Mouse (Mus musculus): ENCODE results near the gene Satb2. TPM values are rescaled to one million over a fixed set of nuclear protein-coding genes. Genes with fewer than 3 reads are reported as not detected.

The Satb2 gene
- total RNA-seq, 4 experiments from 2014 or later, result 56.2 to 62.9 (median 59.9) TPM

DNA sequence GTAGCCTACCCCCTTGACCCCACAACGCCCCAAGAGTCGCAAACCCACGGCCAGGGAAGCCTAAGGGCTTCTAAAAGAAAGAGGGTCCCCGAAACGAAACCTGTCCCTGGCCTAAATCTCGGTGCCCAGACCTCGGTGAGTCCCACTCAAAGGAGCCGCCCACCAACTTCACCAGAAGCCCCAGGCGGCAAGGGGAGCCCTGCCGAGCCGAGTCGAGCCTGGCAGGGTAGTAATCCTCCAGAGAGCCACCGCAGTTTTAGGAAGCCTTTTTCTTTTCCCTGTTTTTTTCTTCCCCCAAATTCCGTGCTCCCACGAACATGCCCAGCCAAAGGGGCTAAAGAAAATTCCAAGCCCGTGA lies 4.9 kb downstream of the Satb2 start:
- no peak for DNase-seq (ENCODE audit: low spot score in 2 of 2)

DNA sequence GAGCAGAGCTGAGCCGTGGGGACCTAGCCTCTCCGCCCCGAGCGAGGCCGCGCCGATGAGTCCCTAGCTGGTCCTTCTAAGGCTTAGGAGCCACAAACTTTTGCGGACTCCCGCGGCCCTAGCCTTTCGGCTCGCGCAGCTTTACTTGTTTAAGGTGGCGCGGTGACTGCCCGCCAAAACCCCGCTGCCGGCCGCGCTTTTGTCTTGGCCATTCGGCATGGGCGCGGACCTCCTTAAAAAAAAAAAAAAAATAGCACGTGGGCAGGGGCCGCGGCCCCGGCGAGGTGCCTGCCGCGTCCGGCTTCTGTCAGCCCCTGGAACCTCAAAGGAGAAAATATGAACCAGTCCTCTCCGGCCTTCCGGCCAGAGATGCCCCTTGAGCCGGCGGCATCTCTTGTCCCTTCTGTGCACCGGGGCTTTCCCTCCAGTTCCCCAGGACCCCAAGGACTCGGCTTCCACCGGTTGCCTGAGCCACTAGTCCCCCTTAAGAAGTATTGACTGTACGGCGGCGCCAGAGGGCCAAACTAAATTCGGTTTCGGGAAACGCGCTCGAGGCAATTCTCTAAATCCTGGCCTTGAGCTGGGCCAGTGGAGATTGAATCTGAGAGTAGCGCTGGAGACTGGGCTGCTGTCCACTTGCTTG lies 5.4 kb downstream of the Satb2 start:
- peak; percentile 77 to 96 for DNase-seq (ENCODE audit: low spot score in 2 of 2)

DNA sequence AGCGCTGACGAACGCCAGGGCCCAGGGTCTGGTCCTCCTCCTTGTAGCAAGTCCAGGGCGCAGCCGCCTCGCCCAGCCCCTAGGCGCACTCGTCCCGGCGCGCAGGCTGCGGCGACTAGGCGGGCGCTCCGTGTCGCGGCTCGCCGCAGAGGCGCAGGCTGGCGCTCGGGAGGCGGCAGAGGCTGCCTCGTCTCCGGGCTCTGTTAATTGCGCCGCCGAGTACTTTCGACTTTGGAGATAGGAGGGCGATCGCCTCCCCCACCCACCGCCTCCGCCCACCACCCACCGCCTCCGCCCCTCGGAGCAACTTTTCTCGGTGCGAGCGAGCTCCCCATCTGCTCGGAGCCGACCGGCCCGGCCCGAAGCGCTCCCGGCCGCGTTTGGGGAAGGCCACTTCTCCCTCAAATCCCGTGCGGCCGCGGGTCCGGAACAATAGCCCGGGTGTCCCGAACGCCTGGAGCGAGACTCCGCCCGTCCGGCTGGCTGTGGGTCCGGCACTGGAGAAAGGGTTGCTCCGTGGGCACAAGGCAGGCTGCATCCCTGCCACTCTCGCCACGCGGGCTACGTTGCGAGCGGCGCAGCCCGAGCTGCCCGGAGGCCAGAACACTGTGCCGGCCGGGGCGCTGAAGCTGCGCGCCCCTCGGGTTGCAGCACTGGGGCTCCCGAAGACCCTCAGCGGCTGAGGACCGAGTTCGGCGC lies 6.0 kb downstream of the Satb2 start:
- no peak for DNase-seq (ENCODE audit: low spot score in 2 of 2)

DNA sequence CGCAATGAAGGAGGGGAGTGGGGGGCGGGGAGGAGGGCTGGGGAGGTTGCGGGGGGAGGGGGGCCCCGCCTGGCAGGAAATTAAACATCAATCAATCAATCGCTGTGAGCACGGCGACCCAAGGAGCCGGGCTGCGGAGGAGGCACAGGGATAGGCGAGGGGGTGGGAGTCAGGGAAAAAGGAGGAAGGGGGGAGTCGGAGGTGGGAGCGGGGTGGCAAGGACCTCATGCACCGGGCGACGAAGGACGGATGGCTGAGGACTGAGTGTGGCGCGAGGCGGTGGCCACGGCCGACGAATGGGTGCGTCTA lies 6.6 kb downstream of the Satb2 start:
- DNase-seq (ENCODE audit: low spot score in 2 of 2), result no peak

DNA sequence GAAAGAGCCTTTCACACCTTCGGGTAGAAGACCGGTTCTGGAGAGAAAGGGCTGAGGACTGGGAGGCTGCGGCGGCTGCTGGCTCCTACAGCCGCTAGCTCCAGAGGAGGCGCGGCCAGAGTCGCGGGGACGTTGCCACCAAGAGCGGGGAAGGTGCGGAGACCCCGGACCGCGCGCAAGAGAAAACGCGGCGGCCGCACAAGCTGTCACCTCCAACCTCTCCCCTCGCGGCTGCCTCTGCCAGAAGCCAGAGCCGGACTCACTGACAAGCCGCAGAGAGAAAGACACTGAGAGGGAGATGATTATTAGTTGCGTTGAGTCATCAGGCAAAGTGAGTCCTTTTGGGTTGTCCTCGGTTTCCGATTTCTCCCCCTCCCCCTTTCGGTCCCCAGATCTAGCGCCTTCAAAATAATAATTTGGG lies 7.0 kb downstream of the Satb2 start:
- no peak for DNase-seq (ENCODE audit: low spot score in 2 of 2)

DNA sequence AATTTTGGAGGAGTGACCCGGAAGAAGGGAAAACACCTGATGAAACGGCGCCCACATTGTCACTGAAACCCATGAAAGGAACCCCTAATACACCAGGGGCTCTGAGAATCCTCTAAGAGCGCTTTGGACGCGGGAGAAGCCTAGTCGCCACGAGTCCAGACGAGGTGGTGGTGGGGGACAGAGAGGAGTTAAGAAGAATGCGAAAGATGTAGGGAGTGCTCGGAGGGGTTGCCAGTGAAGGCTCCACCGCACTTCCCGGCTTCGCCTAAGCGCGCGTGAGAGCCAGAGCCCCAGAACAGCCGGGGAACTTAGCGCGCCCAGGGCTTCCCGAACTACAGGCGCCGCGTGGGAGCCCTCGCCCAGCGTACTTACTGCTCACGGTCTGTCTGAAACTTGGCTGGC lies 7.7 kb downstream of the Satb2 start:
- DNase-seq (ENCODE audit: low spot score in 2 of 2), result no peak

DNA sequence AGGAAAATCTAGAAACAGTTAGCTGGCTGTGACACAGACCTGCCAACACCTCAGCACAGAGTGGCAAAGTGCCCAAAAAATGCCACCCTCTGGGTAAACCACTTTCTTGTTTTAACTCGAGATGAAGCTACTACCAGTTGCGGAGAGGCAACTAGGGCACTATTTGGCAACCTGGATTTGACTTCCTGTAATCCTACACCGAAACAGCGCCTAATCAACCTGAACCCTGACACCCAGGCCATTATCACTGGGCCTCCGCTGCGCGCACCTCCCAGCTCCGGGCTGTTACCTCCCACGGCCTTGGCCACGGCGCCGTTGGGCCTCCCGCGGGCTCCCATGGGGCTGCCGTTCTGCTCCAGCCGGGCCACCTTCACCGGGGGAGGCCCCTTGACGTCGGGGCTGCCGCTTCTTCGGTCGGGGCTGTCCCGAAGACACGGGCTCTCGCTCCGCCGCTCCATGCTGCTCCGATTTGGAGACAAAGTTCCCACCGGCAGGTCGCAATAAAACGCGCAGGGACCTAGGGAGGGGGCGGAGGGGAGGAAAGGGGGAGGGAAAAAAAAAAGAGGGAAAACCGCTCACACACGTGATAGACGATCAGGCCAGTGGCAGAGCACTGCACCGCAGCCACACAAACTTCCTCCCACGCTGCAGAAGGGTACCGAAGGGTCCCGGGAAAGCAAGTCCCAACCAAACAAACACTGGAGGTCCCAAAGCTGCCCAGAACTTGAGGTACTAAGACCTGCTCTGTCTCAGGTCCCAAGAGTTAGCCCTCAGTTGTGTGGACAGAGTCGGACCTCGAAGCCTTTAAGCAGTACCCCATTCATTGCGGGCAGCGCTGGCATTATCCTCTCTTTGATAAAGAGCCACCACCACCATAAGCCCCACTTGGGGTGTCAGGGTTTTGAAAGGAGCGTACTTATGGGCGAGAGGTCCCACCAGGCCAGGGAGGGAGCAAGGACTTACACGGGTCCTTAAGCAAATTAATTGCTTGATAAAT lies 8.8 kb downstream of the Satb2 start:
- no peak for DNase-seq (ENCODE audit: low spot score in 2 of 2)

DNA sequence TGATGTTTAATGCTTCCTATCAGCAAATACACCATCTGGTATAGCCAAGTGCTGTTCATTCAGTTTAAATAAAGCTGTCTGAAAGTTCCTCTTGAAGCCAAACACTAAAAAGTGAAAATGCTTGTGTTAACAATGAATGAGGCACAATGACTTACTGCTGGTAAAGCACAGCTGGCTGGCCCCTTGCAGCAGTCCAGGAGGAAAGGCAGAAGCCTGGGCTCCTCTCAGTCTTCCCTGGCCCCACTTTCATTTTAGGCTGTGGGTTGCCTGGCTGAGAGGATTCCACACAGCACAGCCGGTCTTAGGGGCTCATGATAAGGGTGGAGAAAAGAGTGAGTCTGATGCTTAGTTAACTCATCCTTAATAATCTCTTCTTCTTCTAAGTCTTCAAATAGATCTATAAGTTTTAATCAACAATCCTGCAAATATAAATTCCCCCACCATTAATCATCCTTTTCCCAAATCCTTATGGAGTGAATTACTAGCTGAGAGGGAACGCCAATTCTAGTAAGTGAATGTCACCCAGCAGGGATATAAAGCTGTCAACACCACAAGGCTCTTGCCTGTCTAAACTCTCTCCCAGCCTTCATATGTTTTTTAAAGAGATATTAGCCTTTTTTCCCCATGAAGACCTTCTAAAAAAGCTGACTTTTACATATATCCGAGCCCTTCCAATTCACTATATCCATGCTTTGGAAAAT lies 12.4 kb downstream of the Satb2 start:
- no peak for DNase-seq (ENCODE audit: low spot score in 2 of 2)

DNA sequence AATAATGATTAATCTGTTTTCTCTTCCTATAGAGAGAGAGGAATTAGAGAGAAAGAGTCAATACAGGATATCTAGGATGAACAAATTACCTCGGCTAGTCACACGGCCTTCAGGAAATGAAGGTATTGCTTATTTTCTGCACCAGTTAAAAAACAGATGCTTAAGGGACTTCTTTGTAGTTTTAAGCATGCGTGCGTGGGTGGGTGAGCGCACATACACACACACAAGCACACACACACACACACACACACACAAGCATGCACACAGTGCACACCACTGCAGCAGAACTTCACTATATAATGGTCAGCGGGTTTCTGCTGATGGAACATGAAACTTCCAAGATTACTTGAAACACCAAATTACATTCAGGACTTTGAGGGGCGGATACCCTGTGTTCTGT lies 14.0 kb downstream of the Satb2 start:
- no peak for DNase-seq (ENCODE audit: low spot score in 2 of 2)

DNA sequence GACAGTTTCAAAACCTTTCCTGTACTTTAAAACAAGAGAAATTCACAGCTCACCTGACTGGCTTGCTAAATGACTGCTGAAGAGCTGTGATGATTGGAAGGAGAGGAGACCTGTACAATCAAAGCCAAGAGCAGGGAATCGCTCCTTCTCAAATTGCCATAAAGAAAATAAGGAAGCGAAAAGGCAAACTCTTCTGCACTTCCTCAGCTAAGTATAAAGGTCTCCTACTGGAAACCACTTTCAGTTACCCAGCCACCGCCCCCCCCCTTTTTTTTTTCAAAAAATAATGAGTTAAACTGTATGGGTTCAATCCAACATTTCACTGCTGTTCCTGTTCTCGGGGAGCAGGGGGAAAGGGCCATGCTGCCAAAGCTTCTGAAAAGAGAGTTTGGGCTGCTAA lies 15.2 kb downstream of the Satb2 start:
- DNase-seq (ENCODE audit: low spot score in 2 of 2), result no peak

DNA sequence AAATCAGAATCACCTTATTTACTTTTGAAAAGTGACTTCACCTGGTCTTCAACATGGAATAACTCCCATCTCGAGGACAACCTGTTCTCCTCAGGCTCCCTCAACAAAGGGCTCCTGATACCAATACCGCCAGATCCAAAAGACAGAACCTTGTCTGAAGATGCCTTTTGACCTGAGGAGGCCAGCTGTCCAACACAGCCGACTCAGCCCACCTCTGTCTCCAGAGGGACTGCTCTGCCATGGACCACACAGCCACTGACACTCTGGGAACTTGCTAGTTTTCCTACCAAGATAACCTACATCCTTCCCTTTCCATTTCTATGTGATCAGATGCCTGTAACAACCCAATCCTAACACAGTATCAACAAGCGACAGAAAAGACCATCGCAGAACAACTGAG lies 19.5 kb downstream of the Satb2 start:
- no peak for DNase-seq (ENCODE audit: low spot score in 2 of 2)

DNA sequence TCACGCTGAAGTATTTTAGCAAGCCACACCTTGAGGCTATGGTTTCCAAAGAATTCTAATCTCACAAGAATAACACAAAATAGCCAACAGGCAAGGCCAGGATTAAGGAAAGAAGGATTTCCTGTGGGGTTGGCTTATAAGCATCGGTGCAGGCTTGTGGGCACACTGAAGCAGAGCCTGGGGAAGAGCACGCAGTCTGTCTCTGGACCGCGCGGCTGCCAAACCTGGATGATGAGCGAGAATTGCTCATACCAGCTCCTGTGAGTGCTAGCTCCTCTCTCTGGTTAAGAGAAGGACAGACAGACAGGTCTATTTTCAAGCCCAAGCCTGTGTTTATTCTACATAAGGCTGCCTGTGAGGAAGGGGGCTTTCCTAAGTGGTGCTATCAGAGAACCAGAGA lies 20.5 kb downstream of the Satb2 start:
- DNase-seq (ENCODE audit: low spot score in 2 of 2), result no peak

DNA sequence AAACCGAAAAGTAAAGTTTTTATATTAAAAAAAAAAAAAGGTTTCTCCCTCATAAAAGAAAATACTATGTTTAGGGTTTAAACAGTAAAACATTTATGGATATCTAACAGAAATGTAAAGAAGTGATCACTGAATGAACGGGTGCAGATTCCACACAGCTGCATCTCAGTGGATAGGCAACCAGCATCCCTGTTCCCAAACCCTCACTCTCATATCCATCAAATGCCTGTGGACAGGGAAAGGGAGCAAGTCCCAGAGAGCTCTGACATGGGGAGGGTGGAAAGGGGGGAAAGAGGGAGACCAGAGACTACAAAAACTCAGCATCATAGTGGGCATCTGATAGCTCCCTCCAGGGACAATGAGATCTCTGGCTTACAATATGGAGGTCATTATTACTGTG lies 21.6 kb downstream of the Satb2 start:
- DNase-seq (ENCODE audit: low spot score in 2 of 2), result no peak

DNA sequence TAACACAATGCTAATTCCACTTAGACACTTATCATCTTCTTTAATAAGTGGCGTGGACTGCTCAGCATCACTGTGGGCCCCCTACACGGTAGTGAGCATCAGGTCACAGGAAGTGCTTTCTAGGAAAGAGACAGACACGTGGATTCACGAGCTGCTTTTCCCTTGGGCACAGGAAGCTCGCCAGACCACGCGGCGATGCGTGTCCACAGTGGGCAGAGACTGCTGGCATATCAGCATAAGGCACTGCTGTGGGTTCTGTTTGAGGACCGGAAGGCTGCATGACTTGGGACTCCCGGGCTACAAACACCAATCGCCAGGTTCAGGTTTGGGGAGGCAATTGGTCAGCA lies 22.7 kb downstream of the Satb2 start:
- no peak for DNase-seq (ENCODE audit: low spot score in 2 of 2)

DNA sequence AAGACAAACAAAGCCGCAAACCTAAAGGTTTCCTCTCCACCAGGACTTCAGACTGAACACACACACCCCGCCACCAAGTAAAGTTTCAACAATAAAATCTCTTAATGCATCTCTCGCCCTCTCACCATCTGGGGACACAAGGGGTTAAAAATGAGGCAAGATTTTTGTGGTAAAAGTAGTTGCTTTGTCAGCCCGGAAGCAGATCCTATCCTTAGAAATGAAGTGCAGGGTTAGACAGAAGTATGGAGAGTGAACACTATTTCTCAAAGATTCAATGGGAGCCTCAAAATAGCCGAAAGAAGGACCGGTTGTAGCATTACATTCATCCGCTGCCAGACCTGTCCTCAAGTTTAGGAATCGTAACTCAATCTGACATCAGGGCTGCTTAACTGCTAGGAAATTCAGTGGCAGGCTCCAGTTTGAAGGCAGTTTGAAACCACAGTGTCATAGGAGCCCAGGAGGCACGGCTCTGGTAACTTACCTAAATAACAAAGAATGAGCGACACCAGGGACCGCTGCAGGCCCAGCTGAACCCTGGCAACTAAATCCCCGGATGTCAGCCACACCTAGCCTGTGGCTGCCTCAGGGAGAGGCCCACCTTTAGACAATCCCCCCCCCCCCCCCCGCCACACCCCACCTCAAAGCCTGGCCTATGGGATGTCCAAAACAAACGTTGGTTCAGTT lies 23.3 kb downstream of the Satb2 start:
- no peak for DNase-seq (ENCODE audit: low spot score in 2 of 2)

DNA sequence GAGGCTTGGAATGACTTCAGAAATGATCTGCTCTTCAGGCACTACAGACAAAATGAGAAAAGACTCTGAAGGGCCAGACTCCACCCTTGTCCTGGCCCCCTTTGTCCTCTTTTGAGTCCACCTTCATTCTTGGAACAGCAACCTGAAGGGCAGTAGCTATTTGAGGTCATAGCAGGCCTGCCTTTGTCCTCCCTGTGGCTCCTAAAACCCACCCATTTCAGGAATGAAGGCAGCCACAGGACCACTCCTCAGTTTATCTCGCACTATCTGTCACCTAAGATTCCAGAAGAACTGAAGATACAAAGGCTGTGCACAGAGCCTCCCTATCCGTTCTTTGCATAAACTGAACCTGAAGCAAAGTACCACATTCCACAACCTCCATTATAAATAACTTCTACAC lies 24.9 kb downstream of the Satb2 start:
- no peak for DNase-seq (ENCODE audit: low spot score in 2 of 2)

DNA sequence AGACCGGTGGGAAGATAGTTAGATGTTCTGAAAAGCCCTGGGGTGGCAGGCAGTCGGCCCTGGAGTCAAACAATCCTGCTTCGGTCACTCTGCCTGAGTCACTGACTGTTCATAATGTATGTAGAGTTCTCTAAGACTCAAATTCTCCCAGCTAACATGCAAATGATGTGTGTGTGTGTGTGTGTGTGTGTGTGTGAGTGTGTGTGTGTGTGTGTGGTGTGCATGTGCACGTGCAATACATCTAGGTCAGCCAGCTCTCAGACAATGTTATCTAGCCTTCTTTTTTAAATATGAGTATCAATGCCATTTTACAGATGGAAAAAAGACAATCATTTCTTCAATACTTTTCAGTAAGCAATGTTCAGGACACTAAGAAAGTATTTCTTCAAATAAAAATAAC lies 26.5 kb downstream of the Satb2 start:
- no peak for DNase-seq (ENCODE audit: low spot score in 2 of 2)

DNA sequence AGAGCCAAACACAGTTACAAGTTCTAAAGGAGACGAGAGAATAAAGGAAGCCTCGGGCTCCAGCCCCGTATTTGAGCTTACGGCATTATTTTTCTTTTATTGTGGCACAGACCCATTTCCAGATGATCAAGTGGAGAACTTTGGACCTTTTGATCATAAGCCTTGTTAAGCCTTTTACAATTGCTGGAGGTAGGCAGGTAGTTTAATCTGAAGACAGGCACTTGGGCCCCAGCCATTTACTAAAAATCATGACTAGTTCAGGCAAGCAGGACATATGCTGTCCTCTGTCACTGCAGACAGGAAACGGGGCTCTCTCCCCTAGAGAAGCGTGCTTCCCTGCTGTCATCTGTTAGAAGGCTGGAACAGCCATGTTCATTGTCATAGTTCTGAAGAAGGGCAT lies 26.9 kb downstream of the Satb2 start:
- no peak for DNase-seq (ENCODE audit: low spot score in 2 of 2)

DNA sequence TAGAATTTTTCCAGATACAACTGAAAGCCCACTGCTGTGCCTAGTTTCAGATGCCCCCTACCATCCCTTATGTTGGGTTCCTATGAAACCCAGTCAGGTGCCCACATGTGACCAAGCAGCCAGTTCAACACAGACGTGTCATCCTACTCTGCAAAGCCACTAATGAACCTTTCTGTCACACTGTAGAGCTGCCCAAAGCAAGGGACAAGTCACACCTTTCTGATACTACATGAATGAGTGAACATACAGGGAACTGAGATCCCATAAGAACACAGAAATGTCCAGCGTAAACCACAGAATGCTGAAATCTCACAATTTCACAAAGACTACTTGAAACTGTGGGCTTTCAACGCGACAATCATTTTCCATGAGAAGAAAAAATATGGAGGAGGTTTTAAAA lies 39.0 kb downstream of the Satb2 start:
- DNase-seq (ENCODE audit: low spot score in 2 of 2), result no peak

DNA sequence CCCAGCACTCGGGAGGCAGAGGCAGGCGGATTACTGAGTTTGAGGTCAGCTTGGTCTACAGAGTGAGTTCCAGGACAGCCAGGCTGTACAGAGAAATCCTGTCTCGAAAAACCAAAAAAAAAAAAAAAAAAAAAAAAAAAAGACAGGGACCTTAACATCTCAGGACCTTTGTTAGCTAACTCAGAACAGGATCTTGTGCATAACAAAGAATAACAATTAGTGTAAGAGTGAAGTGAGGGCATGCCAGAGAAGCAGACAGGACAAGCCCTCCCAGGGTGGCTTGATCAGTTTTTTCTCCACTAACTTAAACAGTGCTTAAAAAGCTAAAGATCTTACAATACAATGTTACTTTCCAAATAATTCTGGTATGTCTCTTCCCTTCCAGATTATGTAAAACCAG lies 40.0 kb downstream of the Satb2 start:
- no peak for DNase-seq (ENCODE audit: low spot score in 2 of 2)

DNA sequence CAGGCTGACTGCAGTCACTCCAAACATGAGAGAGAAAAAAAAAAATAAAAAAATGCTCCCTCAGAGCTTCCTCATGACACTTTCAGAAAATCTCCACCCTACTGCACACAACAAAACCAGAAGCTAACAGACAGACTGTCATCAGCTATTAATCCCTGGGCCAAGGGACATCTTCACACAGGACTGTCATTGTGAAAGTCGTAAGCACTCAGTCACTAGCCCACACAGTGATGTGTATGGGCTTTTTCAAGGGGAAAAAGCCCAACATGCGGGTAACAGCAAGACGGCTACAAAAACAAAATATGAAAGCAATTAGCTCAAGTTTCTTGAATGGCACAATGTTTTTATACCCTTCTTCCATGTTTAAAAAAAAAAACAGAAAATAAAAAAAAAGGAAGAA lies 41.9 kb downstream of the Satb2 start:
- DNase-seq (ENCODE audit: low spot score in 2 of 2), result no peak
